Mouse (Mus musculus) left cerebral cortex, adult 9 months (tissue): Measurements from ENCODE around the gene Adig.

Experiments
- DNase-seq, 2 experiments: peaks; one replicate each; pipeline ENCODE4 v3.0.0; 2022; ENCODE audit warnings: low spot score in 2 of 2

Adig gene

DNA sequence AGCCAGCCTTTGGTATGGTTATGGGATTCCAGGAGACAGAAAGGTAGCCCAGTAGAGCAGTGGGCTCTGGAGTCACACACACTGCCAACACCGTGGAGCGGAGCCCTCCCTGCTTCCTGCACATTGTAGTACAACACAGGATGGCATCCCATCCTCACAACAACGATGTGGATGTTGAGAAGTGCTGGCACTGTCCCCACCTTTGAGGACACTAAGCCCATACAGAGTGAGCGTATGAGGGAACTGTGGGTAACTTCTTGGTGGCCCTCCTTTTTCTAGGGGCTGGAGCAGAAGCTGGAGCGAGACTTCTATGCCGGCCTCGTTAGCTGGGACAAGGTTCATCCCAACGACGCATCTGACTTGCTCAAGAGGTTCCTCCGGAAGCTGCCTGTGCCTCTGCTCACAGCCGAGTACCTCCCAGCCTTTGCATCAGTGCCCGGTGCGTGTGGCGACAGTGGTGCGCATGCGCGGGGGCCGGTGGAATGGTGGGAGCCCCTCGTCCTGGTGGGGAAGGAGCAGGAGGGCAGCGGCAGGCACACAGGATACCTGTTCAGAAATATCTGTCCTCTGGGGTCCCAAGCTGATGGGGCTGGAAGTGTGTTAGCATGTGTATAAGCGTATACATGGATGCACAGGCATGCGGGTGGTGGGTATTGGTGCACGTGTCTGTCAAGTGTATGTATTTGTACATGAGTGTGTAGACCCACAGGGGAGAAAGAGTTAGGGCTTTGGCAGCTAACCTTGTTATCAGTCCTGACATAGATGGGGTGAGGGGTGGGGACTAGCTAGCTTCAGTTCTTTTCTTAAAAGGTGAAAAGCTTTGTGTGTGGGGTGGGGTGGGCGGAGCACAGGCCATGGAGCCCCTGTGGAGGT is 37.3 kb downstream of the Adig start:
- DNase-seq: no peak

DNA sequence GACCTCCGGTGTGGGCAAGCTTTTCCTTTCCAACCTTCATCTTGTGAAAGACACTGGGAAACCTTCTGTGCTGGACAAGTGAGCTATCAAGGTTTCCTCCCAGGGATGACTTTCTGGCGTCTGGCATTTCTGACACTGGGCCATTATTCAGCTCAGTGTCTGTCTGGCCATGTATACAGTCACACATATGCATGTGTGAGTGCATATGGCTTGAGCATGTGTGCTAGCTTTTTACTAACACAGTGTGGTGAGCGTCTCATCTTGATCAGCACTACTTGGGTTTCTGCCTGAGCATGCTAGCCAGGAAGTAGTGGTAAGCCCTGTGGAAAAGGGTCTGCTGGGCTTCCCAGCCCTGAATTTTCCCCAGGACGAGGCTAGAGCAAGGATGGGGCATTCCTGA is 38.9 kb downstream of the Adig start:
- DNase-seq: no peak

DNA sequence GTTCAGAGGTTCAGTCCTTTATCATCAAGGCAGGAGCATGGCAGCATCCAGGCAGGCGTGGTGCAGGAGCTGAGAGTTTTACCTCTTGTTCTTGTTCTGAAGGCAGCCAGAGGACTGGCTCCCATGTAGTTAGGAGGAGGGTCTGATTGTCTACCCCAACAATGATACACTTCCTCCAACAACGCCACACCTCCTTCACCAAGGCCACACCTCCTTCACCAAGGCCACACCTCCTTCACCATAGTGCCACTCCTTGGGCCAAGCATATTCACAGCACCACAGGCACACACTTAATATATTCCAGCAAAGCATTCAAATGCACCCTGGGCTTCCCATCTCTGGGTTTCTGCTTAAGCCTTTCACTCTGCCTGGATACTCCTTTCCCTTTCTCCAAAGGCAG is 42.9 kb downstream of the Adig start:
- DNase-seq: no peak

DNA sequence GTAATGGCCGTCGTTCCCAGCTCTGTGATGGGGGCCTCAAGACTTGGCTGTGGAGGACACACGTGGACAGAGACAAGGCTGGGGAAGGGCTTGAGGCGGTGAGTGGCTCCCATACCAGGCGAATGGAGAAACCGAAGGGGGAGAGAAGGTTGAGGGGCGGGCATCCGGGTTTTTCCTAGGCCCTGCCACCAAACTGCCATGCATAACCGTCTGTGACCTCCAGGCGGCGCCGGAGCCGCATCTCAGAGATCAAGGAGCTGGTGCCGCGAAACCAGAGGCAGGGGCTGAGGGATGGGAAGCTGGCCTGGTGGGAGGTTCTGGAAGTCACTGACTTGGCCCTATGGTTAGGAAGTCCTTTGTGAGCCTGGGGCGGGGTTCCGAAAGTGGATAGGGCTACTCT is 44.3 kb downstream of the Adig start:
- peak in 1 of 2 experiments; percentile 76 for DNase-seq

DNA sequence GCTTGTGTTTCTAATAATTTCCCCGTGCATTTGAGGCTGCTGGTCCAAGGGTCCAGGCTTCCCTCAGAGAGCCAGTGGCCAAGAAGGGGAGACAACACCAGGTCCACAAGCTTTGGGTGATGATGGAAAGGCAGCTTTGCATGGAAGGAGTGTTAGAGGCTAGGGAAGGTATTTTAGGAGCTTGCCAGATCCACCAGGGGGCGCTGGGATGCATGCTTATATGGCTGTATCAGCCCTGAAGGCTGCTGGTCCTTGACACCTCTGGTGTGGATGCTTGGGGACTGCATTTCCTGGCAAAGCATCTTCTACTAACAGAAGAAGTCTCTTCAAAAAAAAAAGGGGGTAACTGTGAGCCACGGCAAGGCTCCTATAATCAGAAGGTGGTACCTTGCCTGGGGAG is 47.7 kb downstream of the Adig start:
- DNase-seq: peak in 1 of 2 experiments; percentile 80

DNA sequence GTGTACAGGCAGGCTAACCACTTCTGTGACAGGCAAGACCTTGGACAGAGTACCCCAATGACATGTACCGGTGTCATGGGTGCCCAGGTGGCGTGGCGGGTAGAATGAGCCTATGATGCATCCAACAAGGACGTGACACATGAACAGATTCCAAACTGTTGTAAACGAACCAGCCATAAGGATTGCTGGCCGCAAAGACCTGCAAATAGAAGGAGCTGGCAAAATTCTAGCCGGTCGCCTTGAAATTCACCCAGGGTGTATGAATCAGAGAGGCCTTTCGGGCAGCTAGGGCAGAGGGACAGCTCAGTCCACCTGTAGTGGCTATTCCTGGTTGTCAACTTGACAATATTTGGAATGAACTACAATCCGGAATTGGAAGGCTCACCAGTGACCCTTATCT is 52.0 kb downstream of the Adig start:
- no peak for DNase-seq

DNA sequence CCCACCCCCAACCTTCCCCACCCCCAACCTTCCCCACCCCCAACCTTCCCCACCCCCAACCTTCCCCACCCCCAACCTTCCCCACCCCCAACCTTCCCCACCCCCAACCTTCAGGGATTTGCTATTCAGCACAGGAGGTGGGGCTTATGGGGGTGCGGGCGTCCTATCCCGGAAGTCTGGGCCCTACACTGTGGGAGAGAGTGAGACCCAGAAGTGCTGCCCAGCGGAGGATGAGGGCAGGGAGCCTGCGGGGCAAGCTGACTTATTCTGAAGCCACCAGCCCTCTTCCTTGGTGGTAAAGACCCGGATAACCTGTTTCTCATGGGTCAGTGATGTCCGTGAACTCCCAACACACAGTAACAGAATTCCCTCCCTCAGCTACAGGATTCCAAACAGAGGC is 52.8 kb downstream of the Adig start:
- no peak for DNase-seq

DNA sequence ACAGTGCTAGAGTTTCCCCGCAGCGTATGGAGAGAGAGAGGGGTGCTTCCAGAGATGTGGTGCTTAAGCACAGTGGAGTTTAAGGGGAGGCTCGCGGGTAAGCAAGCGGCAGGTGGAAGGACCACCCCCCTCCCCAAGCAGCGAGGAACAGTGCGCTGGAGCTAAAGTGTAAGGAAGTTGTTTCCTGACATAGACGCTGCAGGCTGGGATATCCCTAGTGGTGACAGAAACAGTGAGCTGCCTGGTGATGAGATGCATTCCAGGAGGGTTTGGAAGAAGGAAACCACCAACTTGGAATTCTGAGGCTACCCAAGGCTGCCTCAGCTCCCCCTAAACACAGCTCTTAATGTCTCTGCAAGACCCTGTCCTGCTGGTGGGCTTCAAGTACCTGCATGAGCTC is 53.4 kb downstream of the Adig start:
- DNase-seq: peak in 1 of 2 experiments; percentile 4

DNA sequence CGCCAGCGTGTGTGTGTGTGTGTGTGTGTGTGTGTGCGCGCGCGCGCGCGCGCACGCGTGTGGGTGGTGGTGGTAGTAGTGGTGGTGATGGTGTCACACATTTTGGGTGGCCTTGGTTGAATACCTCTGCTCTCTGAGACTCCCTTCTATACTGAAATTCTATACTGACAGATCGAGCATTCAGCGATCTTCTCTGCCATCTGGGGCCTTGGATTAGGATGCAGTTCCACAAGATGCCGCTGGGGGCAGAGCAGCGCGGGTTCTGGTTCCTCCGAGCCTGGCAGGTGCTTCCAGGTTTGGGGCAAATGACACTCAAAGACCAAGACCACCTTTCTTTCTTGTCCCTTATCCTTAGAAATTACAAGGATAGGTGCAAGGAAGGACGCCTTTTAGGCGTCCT is 53.8 kb downstream of the Adig start:
- DNase-seq: peak in 1 of 2 experiments; percentile 78

DNA sequence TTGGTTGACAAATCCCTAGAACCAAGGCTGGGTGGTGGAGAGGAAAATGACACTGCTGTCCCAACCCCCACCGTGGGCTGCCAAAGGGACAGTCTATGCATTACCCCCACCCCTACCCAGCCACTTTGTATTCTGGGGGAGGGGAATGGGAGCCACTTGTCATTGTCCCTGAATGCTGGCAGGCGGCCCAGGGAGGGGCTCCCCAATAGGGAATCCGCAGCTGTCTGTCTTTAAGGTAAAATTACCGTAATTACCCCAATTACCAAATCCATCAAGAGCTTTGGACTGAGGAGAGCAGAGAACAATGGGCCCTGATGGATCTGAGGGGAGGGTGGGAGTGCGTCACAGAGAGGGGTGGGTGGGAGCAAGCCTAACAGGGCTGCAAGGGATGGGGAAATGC is 54.3 kb downstream of the Adig start:
- no peak for DNase-seq
